In genomic region chr19:45237099-45237498, GRCm38 (mm10) we compare ENCODE assay signal across 12 mouse cellular contexts. TPM values are rescaled to one million over a fixed set of nuclear protein-coding genes. Genes with fewer than 3 reads are reported as not detected.
DNase-seq lines count a peak whose midpoint lies in the region; ATAC-seq and TF ChIP-seq lines count a peak whose summit lies in the region.
"Had no signal": no experiment of that assay in that cellular context is flagged by ENCODE, and none has a peak within 500 bp of the region (broad histone marks: within the 10 kb centered on the region; RNA-seq: fewer than 3 reads in every experiment).

No protein-coding gene starts in this region.

- no peaks in the 10 kb centered on the region for H3K36me3 ChIP-seq in lung, postnatal 0 days (ENCODE audit: insufficient read depth, low read length)
- H3K36me3 ChIP-seq in intestine, postnatal 0 days (ENCODE audit: control insufficient read depth, insufficient read depth) = no peaks in the 10 kb centered on the region
- no peaks in the 10 kb centered on the region for H3K36me3 ChIP-seq in neural tube, embryonic 15.5 days
- H3K36me3 ChIP-seq: G1E had no signal

- H3K4me3 ChIP-seq in gastrocnemius, adult 2 months = peak overlapping the region; percentile 88
- no peak overlapping the region for H3K4me3 ChIP-seq in lung, postnatal 0 days (ENCODE audit: low read depth, low read length)
- no peak overlapping the region for H3K4me3 ChIP-seq in intestine, postnatal 0 days (ENCODE audit: low read depth, low read length)
- H3K4me3 ChIP-seq in neural tube, embryonic 15.5 days (replicated peaks) = peak overlapping the region; percentile 57

- WGBS in lung, postnatal 0 days = 5% methylated on average over 8 of the region's 8 CpGs
- WGBS in intestine, postnatal 0 days = 3% methylated on average over 8 of the region's 8 CpGs
- WGBS in neural tube, embryonic 15.5 days = 2% methylated on average over 8 of the region's 8 CpGs

- no peaks in the 10 kb centered on the region for H3K9me3 ChIP-seq in lung, postnatal 0 days (ENCODE audit: low read length)
- no peaks in the 10 kb centered on the region for H3K9me3 ChIP-seq in intestine, postnatal 0 days (ENCODE audit: control insufficient read depth)
- no peaks in the 10 kb centered on the region for H3K9me3 ChIP-seq in neural tube, embryonic 15.5 days (replicated peaks)

- 0 out of 2 replicates have a peak, but pooled peaks cover 3% of the 10 kb centered on the region for H3K4me1 ChIP-seq in lung, postnatal 0 days (ENCODE audit: insufficient read depth, low read depth, low read length)
- no peaks in the 10 kb centered on the region for H3K4me1 ChIP-seq in intestine, postnatal 0 days (replicated peaks; ENCODE audit: control insufficient read depth, insufficient read depth, low read length)
- peaks cover 54% of the 10 kb centered on the region for H3K4me1 ChIP-seq in neural tube, embryonic 15.5 days

- peaks cover 88% of the 10 kb centered on the region for H3K27me3 ChIP-seq in lung, postnatal 0 days (replicated peaks; ENCODE audit: insufficient read depth, low read length)
- peaks cover 97% of the 10 kb centered on the region for H3K27me3 ChIP-seq in intestine, postnatal 0 days (replicated peaks; ENCODE audit: control insufficient read depth, insufficient read depth, low read length)
- H3K27me3 ChIP-seq in neural tube, embryonic 15.5 days (replicated peaks) = peaks cover 55% of the 10 kb centered on the region

- no peak for TF ChIP-seq EP300 in lung, postnatal 0 days (IDR thresholded peaks at IDR 0.05)

- no peak for ATAC-seq in lung, postnatal 0 days
- no peak for ATAC-seq in intestine, postnatal 0 days
- no peak for ATAC-seq in neural tube, embryonic 15.5 days (ENCODE audit: low FRiP score)

- H3K9ac ChIP-seq in lung, postnatal 0 days (replicated peaks; ENCODE audit: low read depth) = no peak overlapping the region
- H3K9ac ChIP-seq in intestine, postnatal 0 days (ENCODE audit: low read depth, low read length) = no peak overlapping the region
- H3K9ac ChIP-seq in neural tube, embryonic 15.5 days (replicated peaks) = peak overlapping the region; percentile 72

- peak overlapping the region; percentile 56; the same call in 1 of the 2 replicates for H3K4me2 ChIP-seq in lung, postnatal 0 days (replicated peaks; ENCODE audit: low read depth, low read length)
- peak overlapping the region; percentile 47; the same call in 1 of the 2 replicates for H3K4me2 ChIP-seq in intestine, postnatal 0 days (replicated peaks; ENCODE audit: low read depth)
- H3K4me2 ChIP-seq in neural tube, embryonic 15.5 days = peak overlapping the region; percentile 66

- DNase-seq in gastrocnemius, adult 2 months = no peak
- DNase-seq in gastrocnemius, adult 18-20 months (ENCODE audit: low spot score) = no peak
- no peak for DNase-seq in lung, postnatal 0 days (ENCODE audit: low spot score)
- no peak for DNase-seq in lung, postnatal 36 days
- DNase-seq in cerebellum, postnatal 10 days = no peak
- DNase-seq in spleen, adult 12 weeks (ENCODE audit: low spot score) = no peak
- DNase-seq: cerebellum, adult 9-10 months had no signal

- intact Hi-C loops in gastrocnemius, adult 2 months (cut with DNase I) = no loop called here

- peak overlapping the region; percentile 98 for H3K27ac ChIP-seq in gastrocnemius, adult 2 months
- H3K27ac ChIP-seq in lung, postnatal 0 days (ENCODE audit: low read length) = no peak overlapping the region
- H3K27ac ChIP-seq in intestine, postnatal 0 days (ENCODE audit: low read depth, low read length) = no peak overlapping the region
- peak overlapping the region; percentile 96 for H3K27ac ChIP-seq in neural tube, embryonic 15.5 days (replicated peaks)

- no peak for TF ChIP-seq CTCF in gastrocnemius, adult 2 months (IDR thresholded peaks at IDR 0.05)
- TF ChIP-seq CTCF in lung, postnatal 0 days (IDR thresholded peaks at IDR 0.05) = no peak
- TF ChIP-seq CTCF in intestine, postnatal 0 days (IDR thresholded peaks at IDR 0.05; ENCODE audit: low read depth) = no peak

RNA-seq across cellular contexts. Expression of gene Lbx1, which starts 1.5 kb away (rescaled TPM):
- 10 to 100 TPM; 46.0 to 66.8 TPM for total RNA-seq in gastrocnemius, adult 2 months (2021)
- 10 to 100 TPM; 62.4 to 63.1 TPM for total RNA-seq in gastrocnemius, adult 18-20 months (2021)
- not detected in 2 replicates for polyA plus RNA-seq in lung, postnatal 0 days (2015; fragmentation: Nextera tagmentation; extraction: Ambion mirVana)
- polyA plus RNA-seq in intestine, postnatal 0 days (2015; fragmentation: Nextera tagmentation; extraction: Ambion mirVana) = not detected in 2 replicates
- 10.9 and 16.9 TPM in 2 replicates for polyA plus RNA-seq in neural tube, embryonic 15.5 days (2015; fragmentation: Nextera tagmentation; extraction: Ambion mirVana)
- total RNA-seq: G1E; left cerebral cortex, adult 18-20 months had no signal
- polyA plus RNA-seq: G1E; liver, embryonic 16.5 days had no signal

Comparison
In these comparisons a context has a peak if more than half of its experiments do, and no peak if none do; other contexts are left out.
1. H3K27ac ChIP-seq: peak in gastrocnemius, adult 2 months (single experiment) and neural tube, embryonic 15.5 days (single experiment); none in lung, postnatal 0 days (single experiment) and intestine, postnatal 0 days (single experiment).
2. H3K4me3 ChIP-seq: peak in gastrocnemius, adult 2 months (single experiment) and neural tube, embryonic 15.5 days (single experiment); none in lung, postnatal 0 days (single experiment) and intestine, postnatal 0 days (single experiment).
3. RNA of gene Lbx1, which starts 1.5 kb away (polyA plus RNA-seq): 10.9 to 16.9 TPM in neural tube, embryonic 15.5 days; not detected in lung, postnatal 0 days and not detected in intestine, postnatal 0 days; every median in the first group is over 10 times any median in the second.
4. Peak in every context shown above with its lines, with median percentiles within 50 percentile points of each other: H3K4me2 ChIP-seq.